Mouse (Mus musculus) kidney, postnatal 0 days (tissue): ENCODE data around the gene Ryr2. TPM values are rescaled to one million over a fixed set of nuclear protein-coding genes. Genes with fewer than 3 reads are reported as not detected.

ENCODE experiments used
- ATAC-seq: fragments of 200-750 bp; cut with Nextera tagmentation; replicated peaks from 2 replicates; pipeline ENCODE4 v1.8.0; 2017; ENCODE audit warnings: low read depth, moderate number of reproducible peaks, moderate TSS enrichment, moderate library complexity; ENCODE audit not compliant: low FRiP score
- DNase-seq: peaks from one replicate; pipeline ENCODE4 v3.0.0-alpha.2; 2016; ENCODE audit warnings: low spot score
- H3K27ac ChIP-seq: fragments of 300-500 bp; sonication (generic); 2 replicates; pipeline ENCODE4 v1.5.1; 2014; ENCODE audit warnings: mild to moderate bottlenecking
- H3K27me3 ChIP-seq: fragments of 300-500 bp; sonication (generic); 2 replicates; pipeline ENCODE4 v1.6.1; 2014; ENCODE audit warnings: low read length, mixed read lengths; ENCODE audit not compliant: insufficient read depth
- H3K36me3 ChIP-seq: fragments of 300-500 bp; sonication (generic); 2 replicates; pipeline ENCODE4 v1.6.1; 2014; ENCODE audit warnings: low read length, mixed read lengths; ENCODE audit not compliant: insufficient read depth
- H3K4me1 ChIP-seq: fragments of 300-500 bp; sonication (generic); replicated peaks from 2 replicates; pipeline ENCODE4 v1.6.1; 2014; ENCODE audit warnings: antibody characterized with exemption, low read length, mixed read lengths; ENCODE audit not compliant: insufficient read depth
- H3K4me2 ChIP-seq: fragments of 300-500 bp; sonication (generic); 2 replicates; pipeline ENCODE4 v1.6.1; 2014; ENCODE audit warnings: mild to moderate bottlenecking, low read length, moderate library complexity, mixed read lengths
- H3K4me3 ChIP-seq: fragments of 300-500 bp; sonication (generic); replicated peaks from 2 replicates; pipeline ENCODE4 v1.5.1; 2014; ENCODE audit warnings: low read depth, low read length
- H3K9ac ChIP-seq: fragments of 300-500 bp; sonication (generic); 2 replicates; pipeline ENCODE4 v1.6.1; 2014; ENCODE audit warnings: low read depth, low read length
- H3K9me3 ChIP-seq: fragments of 300-500 bp; sonication (generic); replicated peaks from 2 replicates; pipeline ENCODE4 v1.6.1; 2016; ENCODE audit warnings: low read length, inconsistent platforms, mixed read lengths
- CTCF ChIP-seq: IDR thresholded peaks from 2 replicates; pipeline ENCODE4 v1.5.1; 2016; ENCODE audit warnings: antibody characterized with exemption, low read depth, mild to moderate bottlenecking, moderate library complexity
- WGBS: fragments of 180-500 bp; shearing (Covaris S2); extraction: QIAGEN DNeasy Blood & Tissue Kit; methylation state at CpG from one replicate; pipeline ENCODE4 v1.1.7; 2014; 5-methylcytosine and 5-hydroxymethylcytosine counted together
- polyA plus RNA-seq: library from polyadenylated mRNA; unstranded; fragments of >200 nt; fragmentation: Nextera tagmentation; extraction: Ambion mirVana; gene quantifications from 2 replicates; pipeline ENCODE4 v1.2.1, GENCODE M21; 2015

Ryr2 gene
- polyA plus RNA-seq, 1 experiment from 2014 or later = 0.09 TPM

- no peak overlapping the region for H3K4me2 ChIP-seq
- no peak overlapping the region for H3K4me3 ChIP-seq
- no peak for TF ChIP-seq CTCF
- DNase-seq (no peak), ATAC-seq (no peak)
- H3K9me3 ChIP-seq = no peaks in the 10 kb centered on the region
- H3K9ac ChIP-seq = no peak overlapping the region
- no peaks in the 10 kb centered on the region for H3K4me1 ChIP-seq
- no peaks in the 10 kb centered on the region for H3K27me3 ChIP-seq
- no peak overlapping the region for H3K27ac ChIP-seq
- 82% methylated on average over 2 of the region's 2 CpGs for WGBS
- H3K36me3 ChIP-seq = no peaks in the 10 kb centered on the region
These were observed 194.5 kb downstream of the Ryr2 start for GRCm38 (mm10) chr13:11912208-11912607.

GRCm38 (mm10) chr13:11908123-11908522, 198.6 kb downstream of the Ryr2 start:
- DNase-seq (no peak), ATAC-seq (no peak)
- Histone ChIP-seq H3K27ac (no peak overlapping the region), H3K9ac (no peak overlapping the region), H3K4me2 (no peak overlapping the region), H3K9me3 (no peaks in the 10 kb centered on the region), H3K27me3 (no peaks in the 10 kb centered on the region), H3K4me3 (no peak overlapping the region), H3K36me3 (no peaks in the 10 kb centered on the region), H3K4me1 (no peaks in the 10 kb centered on the region)
- TF ChIP-seq CTCF = no peak
- WGBS = 80% methylated on average over 4 of the region's 4 CpGs

GRCm38 (mm10) chr13:11905126-11905525, 201.6 kb downstream of the Ryr2 start:
- DNase-seq (no peak), ATAC-seq (no peak)
- Histone ChIP-seq H3K4me1 (no peaks in the 10 kb centered on the region), H3K27me3 (no peaks in the 10 kb centered on the region), H3K27ac (no peak overlapping the region), H3K9ac (no peak overlapping the region), H3K9me3 (no peaks in the 10 kb centered on the region), H3K4me2 (no peak overlapping the region), H3K4me3 (no peak overlapping the region), H3K36me3 (no peaks in the 10 kb centered on the region)
- whole genome bisulfite sequencing = 92% methylated on average over 2 of the region's 2 CpGs
- no peak for TF ChIP-seq CTCF

GRCm38 (mm10) chr13:11903272-11903671, 203.5 kb downstream of the Ryr2 start:
- Histone ChIP-seq H3K9ac (no peak overlapping the region), H3K4me1 (no peaks in the 10 kb centered on the region), H3K36me3 (no peaks in the 10 kb centered on the region), H3K4me2 (peak overlapping the region; percentile 23), H3K4me3 (no peak overlapping the region), H3K27me3 (no peaks in the 10 kb centered on the region), H3K27ac (no peak overlapping the region), H3K9me3 (no peaks in the 10 kb centered on the region; the same call in 1 of the 2 replicates)
- DNase-seq (no peak), ATAC-seq (no peak)
- no peak for TF ChIP-seq CTCF
- WGBS = 27% methylated on average over 9 of the region's 9 CpGs

GRCm38 (mm10) chr13:11902856-11903255, 203.9 kb downstream of the Ryr2 start:
- Histone ChIP-seq H3K9me3 (no peaks in the 10 kb centered on the region; the same call in 1 of the 2 replicates), H3K4me3 (no peak overlapping the region), H3K9ac (no peak overlapping the region), H3K4me1 (no peaks in the 10 kb centered on the region), H3K4me2 (peak overlapping the region; percentile 23; the same call in 1 of the 2 replicates), H3K27ac (no peak overlapping the region), H3K36me3 (no peaks in the 10 kb centered on the region), H3K27me3 (no peaks in the 10 kb centered on the region)
- no peak for ATAC-seq
- no peak for DNase-seq
- WGBS = 46% methylated on average over 6 of the region's 6 CpGs
- no peak for TF ChIP-seq CTCF

GRCm38 (mm10) chr13:11900631-11901030, 206.1 kb downstream of the Ryr2 start:
- no peak overlapping the region for H3K4me2 ChIP-seq
- H3K27me3 ChIP-seq = no peaks in the 10 kb centered on the region
- ATAC-seq (no peak), DNase-seq (no peak)
- H3K27ac ChIP-seq = no peak overlapping the region
- no peaks in the 10 kb centered on the region; the same call in 1 of the 2 replicates for H3K9me3 ChIP-seq
- TF ChIP-seq CTCF = no peak
- no peak overlapping the region for H3K9ac ChIP-seq
- WGBS = 79% methylated on average over 2 of the region's 2 CpGs
- H3K4me3 ChIP-seq = no peak overlapping the region
- no peaks in the 10 kb centered on the region for H3K36me3 ChIP-seq
- no peaks in the 10 kb centered on the region for H3K4me1 ChIP-seq

GRCm38 (mm10) chr13:11895631-11896030, 211.1 kb downstream of the Ryr2 start:
- H3K27ac ChIP-seq = no peak overlapping the region
- H3K4me1 ChIP-seq = no peaks in the 10 kb centered on the region
- no peaks in the 10 kb centered on the region for H3K27me3 ChIP-seq
- WGBS = 73% methylated on average over 1 of the region's 1 CpGs
- H3K4me2 ChIP-seq = no peak overlapping the region
- no peak for DNase-seq
- H3K4me3 ChIP-seq = no peak overlapping the region
- H3K36me3 ChIP-seq = no peaks in the 10 kb centered on the region
- H3K9me3 ChIP-seq = no peaks in the 10 kb centered on the region; the same call in 1 of the 2 replicates
- H3K9ac ChIP-seq = no peak overlapping the region
- no peak for ATAC-seq
- TF ChIP-seq CTCF = no peak
